ENCODE assay signal across 8 mouse cellular contexts in the genomic region with DNA sequence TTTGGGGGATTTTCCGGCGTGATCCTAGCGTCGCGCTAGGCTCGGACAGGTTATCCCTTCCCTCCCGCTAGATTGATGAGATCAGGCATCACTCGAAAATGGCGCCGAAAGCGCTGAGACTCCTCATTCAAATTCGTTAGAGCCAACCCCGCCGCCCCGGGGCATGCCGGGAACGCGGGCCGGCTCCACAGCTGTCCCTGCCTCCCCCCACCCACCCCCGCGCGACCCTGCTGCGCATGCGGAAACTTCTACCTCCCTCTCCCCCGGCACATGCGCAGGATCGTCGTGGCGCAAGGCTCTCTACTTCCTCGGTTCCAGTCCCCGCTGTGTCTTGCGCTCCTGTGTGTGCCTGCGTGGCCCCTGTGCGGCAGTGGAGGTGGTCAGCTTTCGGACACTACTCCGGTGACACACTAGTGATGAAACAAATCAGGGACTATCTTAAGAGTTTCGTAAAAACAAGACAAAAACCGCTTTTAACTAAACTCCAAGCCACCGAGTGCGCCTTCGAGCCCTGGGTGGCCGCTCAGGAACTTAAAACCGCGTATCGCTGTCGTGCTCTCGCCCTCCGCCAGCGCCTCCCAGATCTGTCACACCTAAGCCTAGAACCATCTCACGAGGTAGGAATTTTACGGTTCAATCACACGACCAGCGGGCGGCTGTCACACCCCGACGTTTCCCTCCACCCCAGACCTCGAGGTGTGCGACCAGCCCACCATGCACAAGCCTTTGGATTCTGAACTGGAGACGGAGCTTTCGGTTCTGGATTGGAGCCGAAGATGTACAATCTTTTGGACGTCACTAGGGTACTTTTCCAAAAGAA. TPM values are rescaled to one million over a fixed set of nuclear protein-coding genes. Genes with fewer than 3 reads are reported as not detected.
DNase-seq lines count a peak whose midpoint lies in the region; ATAC-seq lines count a peak whose summit lies in the region.

No protein-coding gene starts in this region.

- peak overlapping the region; percentile 98 for H3K9ac ChIP-seq in heart, embryonic 14.5 days (ENCODE audit: low read length)
- H3K9ac ChIP-seq in liver, embryonic 13.5 days = peak overlapping the region; percentile 100
- peak overlapping the region; percentile 89 for H3K9ac ChIP-seq in stomach, embryonic 16.5 days (ENCODE audit: low read length)

- H3K36me3 ChIP-seq in heart, embryonic 14.5 days (ENCODE audit: control insufficient read depth, insufficient read depth, low read length) = no peaks in the 10 kb centered on the region
- no peaks in the 10 kb centered on the region for H3K36me3 ChIP-seq in liver, embryonic 13.5 days
- no peaks in the 10 kb centered on the region for H3K36me3 ChIP-seq in stomach, embryonic 16.5 days (ENCODE audit: control insufficient read depth, insufficient read depth, low read length)

- peak overlapping the region; percentile 82 for H3K4me3 ChIP-seq in brown adipose tissue, adult 24 weeks (ENCODE audit: insufficient read depth, low read depth, low read length)
- peak overlapping the region; percentile 91 to 94 for H3K4me3 ChIP-seq in heart, embryonic 14.5 days (ENCODE audit: control insufficient read depth in 1 of 2, insufficient read depth in 1 of 2, low read depth in 1 of 2, low read length in 2 of 2)
- H3K4me3 ChIP-seq in liver, embryonic 13.5 days (replicated peaks) = peak overlapping the region; percentile 99
- peak overlapping the region; percentile 76 for H3K4me3 ChIP-seq in stomach, embryonic 16.5 days (replicated peaks; ENCODE audit: low read length)

- 2% methylated on average over 62 of the region's 62 CpGs for WGBS in heart, embryonic 14.5 days
- WGBS in liver, embryonic 13.5 days (ENCODE audit: insufficient replicate concordance) = 1% methylated on average over 62 of the region's 62 CpGs
- 2% methylated on average over 62 of the region's 62 CpGs for whole genome bisulfite sequencing in stomach, embryonic 16.5 days

- peak; percentile 99 for DNase-seq in CD4-positive, CD25-positive, alpha-beta regulatory T cell, adult 2 months (ENCODE audit: low read depth, low spot score)
- peak; percentile 47 for DNase-seq in fat pad, adult 2 months (ENCODE audit: extremely low read depth, low read depth, low spot score)
- DNase-seq in kidney, postnatal 14 days = peak; percentile 98
- peak; percentile 93 for DNase-seq in liver, embryonic 13.5 days
- DNase-seq in neural tube, embryonic 10.5 days (ENCODE audit: extremely low spot score, low spot score) = peak; percentile 98

- peak overlapping the region; percentile 81 for H3K4me2 ChIP-seq in heart, embryonic 14.5 days (ENCODE audit: low read length)
- H3K4me2 ChIP-seq in liver, embryonic 13.5 days = peak overlapping the region; percentile 87
- peak overlapping the region; percentile 74 for H3K4me2 ChIP-seq in stomach, embryonic 16.5 days (ENCODE audit: low read depth, low read length)

- H3K27me3 ChIP-seq in heart, embryonic 14.5 days (ENCODE audit: control insufficient read depth, insufficient read depth, low read length) = no peaks in the 10 kb centered on the region
- H3K27me3 ChIP-seq in liver, embryonic 13.5 days = no peaks in the 10 kb centered on the region
- H3K27me3 ChIP-seq in stomach, embryonic 16.5 days (ENCODE audit: control insufficient read depth, insufficient read depth, low read length) = no peaks in the 10 kb centered on the region

- peak overlapping the region; percentile 77 for H3K27ac ChIP-seq in brown adipose tissue, adult 24 weeks (replicated peaks; ENCODE audit: low read depth, low read length)
- peak overlapping the region; percentile 95 to 98 for H3K27ac ChIP-seq in heart, embryonic 14.5 days (replicated peaks in 1 of 2; ENCODE audit: control insufficient read depth in 1 of 2, insufficient read depth in 1 of 2, low read depth in 2 of 2, low read length in 2 of 2)
- H3K27ac ChIP-seq in liver, embryonic 13.5 days = peak overlapping the region; percentile 96
- H3K27ac ChIP-seq in stomach, embryonic 16.5 days (ENCODE audit: low read length) = peak overlapping the region; percentile 95

- ATAC-seq in heart, embryonic 14.5 days (ENCODE audit: insufficient number of reproducible peaks, insufficient read depth, low FRiP score, low read depth) = peak; percentile 92
- peak; percentile 91 for ATAC-seq in liver, embryonic 13.5 days (ENCODE audit: low read depth)
- peak; percentile 96 for ATAC-seq in stomach, embryonic 16.5 days (ENCODE audit: insufficient read depth, low FRiP score)

- H3K9me3 ChIP-seq in heart, embryonic 14.5 days (ENCODE audit: control insufficient read depth, low read length) = no peaks in the 10 kb centered on the region
- no peaks in the 10 kb centered on the region for H3K9me3 ChIP-seq in liver, embryonic 13.5 days (replicated peaks)
- H3K9me3 ChIP-seq in stomach, embryonic 16.5 days (replicated peaks; ENCODE audit: control insufficient read depth, low read length) = no peaks in the 10 kb centered on the region

- H3K4me1 ChIP-seq in brown adipose tissue, adult 24 weeks (ENCODE audit: control insufficient read depth, insufficient read depth, insufficient read length, low read length) = no peaks in the 10 kb centered on the region
- peaks cover 0 to 15% of the 10 kb centered on the region in 2 experiments; a peak in 2 of 4 replicates for H3K4me1 ChIP-seq in heart, embryonic 14.5 days (ENCODE audit: control insufficient read depth in 2 of 2, insufficient read depth in 2 of 2, low read length in 2 of 2)
- peaks cover 41% of the 10 kb centered on the region for H3K4me1 ChIP-seq in liver, embryonic 13.5 days (replicated peaks)
- H3K4me1 ChIP-seq in stomach, embryonic 16.5 days (ENCODE audit: control insufficient read depth, insufficient read depth, low read length) = 0 out of 2 replicates have a peak, but pooled peaks cover 6% of the 10 kb centered on the region

RNA-seq across cellular contexts. Expression of a gene that starts 41.6 kb away (rescaled TPM):
- not detected in 2 replicates for polyA plus RNA-seq in brown adipose tissue, adult 24 weeks (2012; ENCODE audit: insufficient read depth, insufficient read length, missing spikeins)
- 0.51 and 0.74 TPM in 2 replicates for polyA plus RNA-seq in heart, embryonic 14.5 days (2014; fragmentation: Nextera tagmentation; extraction: Ambion mirVana)
- 0.07 and 0.23 TPM in 2 replicates for polyA plus RNA-seq in liver, embryonic 13.5 days (2015; fragmentation: Nextera tagmentation; extraction: Ambion mirVana)
- 0.81 and 1.0 TPM in 2 replicates for polyA plus RNA-seq in stomach, embryonic 16.5 days (2015; fragmentation: Nextera tagmentation; extraction: Ambion mirVana)

RNA-seq across cellular contexts. Expression of a gene that starts 50.8 kb away (rescaled TPM):
- polyA plus RNA-seq in brown adipose tissue, adult 24 weeks (2012; ENCODE audit: insufficient read depth, insufficient read length, missing spikeins) = 5.8 and 7.3 TPM in 2 replicates
- polyA plus RNA-seq in heart, embryonic 14.5 days (2014; fragmentation: Nextera tagmentation; extraction: Ambion mirVana) = 12.6 and 16.3 TPM in 2 replicates
- 6.8 and 7.0 TPM in 2 replicates for polyA plus RNA-seq in liver, embryonic 13.5 days (2015; fragmentation: Nextera tagmentation; extraction: Ambion mirVana)
- 22.6 and 26.3 TPM in 2 replicates for polyA plus RNA-seq in stomach, embryonic 16.5 days (2015; fragmentation: Nextera tagmentation; extraction: Ambion mirVana)

Comparison
In these comparisons a context has a peak if more than half of its experiments do, and no peak if none do; other contexts are left out.
1. Peak in every context shown above with its lines: DNase-seq, ATAC-seq, H3K4me3 ChIP-seq and H3K27ac ChIP-seq.
2. DNase-seq: peak in every context shown above with its lines; median percentile 99 in CD4-positive, CD25-positive, alpha-beta regulatory T cell, adult 2 months; 98 in kidney, postnatal 14 days; 98 in neural tube, embryonic 10.5 days; 93 in liver, embryonic 13.5 days; 47 in fat pad, adult 2 months.